Mouse (Mus musculus) monocyte, adult 5-6 weeks (primary cell): ENCODE results near the gene Pde4d. TPM values are rescaled to one million over a fixed set of nuclear protein-coding genes. Genes with fewer than 3 reads are reported as not detected.
A peak's percentile ranks its signal among the peaks of the same experiment; 100 is the strongest.

Experiments
- ATAC-seq: fragments of 153-309, 156-312 bp; replicated peaks from 2 replicates; pipeline ENCODE4 v1.8.0; 2017; ENCODE audit warnings: mild to moderate bottlenecking; ENCODE audit not compliant: low TSS enrichment, insufficient number of reproducible peaks, severe bottlenecking, poor library complexity, low FRiP score
- total RNA-seq: library from RNA; stranded (forward); fragments of 200-1000, 200-491, 200-594 nt; gene quantifications from 3 replicates; pipeline ENCODE4 v1.2.3, GENCODE M21; 2017

Gene Pde4d
- total RNA-seq, 1 experiment from 2014 or later = 3.4 TPM

GRCm38 (mm10) chr13:109662099-109662498, 1212.4 kb downstream of the Pde4d start:
- ATAC-seq = no peak

- ATAC-seq = no peak
These were observed 1213.0 kb downstream of the Pde4d start for GRCm38 (mm10) chr13:109662731-109663130.

GRCm38 (mm10) chr13:109664956-109665802, 1215.4 kb downstream of the Pde4d start:
- ATAC-seq = no peak

- no peak for ATAC-seq
These were observed 1216.2 kb downstream of the Pde4d start for GRCm38 (mm10) chr13:109665803-109666403.

DNA sequence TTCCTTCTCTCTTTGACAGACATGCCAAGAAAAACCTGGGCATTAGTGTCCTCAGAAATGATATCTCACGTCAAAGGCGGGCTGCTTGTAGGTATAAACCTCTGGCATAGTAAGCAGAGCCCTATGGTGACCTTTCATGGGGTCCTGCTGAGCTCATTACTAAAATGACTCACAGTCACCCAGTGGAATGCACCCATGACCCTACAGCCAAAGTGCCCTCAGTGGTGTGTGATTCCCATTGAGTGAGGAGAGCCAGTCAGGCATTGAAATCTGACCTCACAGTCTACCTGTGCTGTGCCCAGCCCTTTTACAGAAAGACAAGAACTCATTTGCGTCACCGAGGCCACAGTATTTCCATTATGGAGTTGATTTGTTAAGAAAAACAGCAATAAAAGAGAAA, 1220.2 kb downstream of the Pde4d start:
- ATAC-seq = no peak

DNA sequence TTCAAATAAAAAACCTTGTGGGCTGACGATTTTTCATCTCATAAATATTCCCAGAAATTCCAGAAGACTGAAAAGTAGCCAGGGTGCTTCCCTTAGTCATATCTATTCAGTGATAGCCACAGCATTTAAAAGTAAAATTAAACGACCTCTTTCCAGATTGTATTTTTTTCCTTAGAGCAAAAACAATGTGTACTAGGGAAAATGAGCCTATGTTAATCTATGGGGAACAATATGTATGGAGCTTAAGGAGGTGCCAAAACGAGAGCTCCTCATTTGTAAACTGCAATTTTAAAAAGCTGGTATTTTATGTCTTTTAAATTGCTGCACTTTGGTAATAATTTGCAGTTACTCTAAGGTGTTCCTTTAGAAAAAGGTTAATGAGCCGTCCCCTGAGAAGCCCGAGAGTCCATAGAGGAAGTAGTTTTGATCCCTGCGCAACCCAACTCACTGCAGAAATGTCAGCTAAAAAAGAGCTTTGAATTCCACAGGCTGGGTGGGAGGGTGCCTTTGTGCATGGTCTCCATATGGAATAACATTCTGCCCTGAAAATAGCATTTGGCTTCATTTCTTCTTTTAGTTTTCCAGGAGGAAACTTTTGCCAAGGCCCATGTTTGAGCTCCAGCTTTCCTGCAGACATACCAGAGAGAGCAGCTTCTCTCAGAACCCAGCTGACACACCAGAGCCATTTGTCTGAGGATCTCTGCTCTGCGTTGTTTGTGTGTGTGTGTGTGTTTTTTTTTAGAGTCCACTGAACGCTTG, 1222.0 kb downstream of the Pde4d start:
- no peak for ATAC-seq

GRCm38 (mm10) chr13:109677047-109677446, 1227.3 kb downstream of the Pde4d start:
- ATAC-seq = no peak

DNA sequence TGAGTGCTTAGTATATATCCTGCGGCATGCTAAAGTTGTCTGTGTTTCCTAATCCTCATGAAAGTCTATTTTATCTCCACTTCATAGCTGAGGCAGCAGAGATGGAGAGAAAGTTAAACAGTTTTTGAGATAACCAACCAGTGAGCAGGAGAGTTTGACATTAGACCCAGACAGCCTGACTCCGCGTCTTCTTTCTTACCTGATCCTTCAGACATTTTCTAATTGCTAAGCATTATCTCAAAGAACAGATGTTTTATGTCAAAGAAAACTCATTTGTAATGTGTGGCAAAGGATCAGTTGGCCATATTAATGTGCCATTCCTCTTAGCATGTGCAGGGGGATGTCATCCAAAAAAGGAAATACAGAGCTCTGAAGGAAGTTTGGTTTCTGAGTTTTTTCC, 1227.9 kb downstream of the Pde4d start:
- no peak for ATAC-seq

GRCm38 (mm10) chr13:109678991-109679390, 1229.2 kb downstream of the Pde4d start:
- ATAC-seq = no peak

DNA sequence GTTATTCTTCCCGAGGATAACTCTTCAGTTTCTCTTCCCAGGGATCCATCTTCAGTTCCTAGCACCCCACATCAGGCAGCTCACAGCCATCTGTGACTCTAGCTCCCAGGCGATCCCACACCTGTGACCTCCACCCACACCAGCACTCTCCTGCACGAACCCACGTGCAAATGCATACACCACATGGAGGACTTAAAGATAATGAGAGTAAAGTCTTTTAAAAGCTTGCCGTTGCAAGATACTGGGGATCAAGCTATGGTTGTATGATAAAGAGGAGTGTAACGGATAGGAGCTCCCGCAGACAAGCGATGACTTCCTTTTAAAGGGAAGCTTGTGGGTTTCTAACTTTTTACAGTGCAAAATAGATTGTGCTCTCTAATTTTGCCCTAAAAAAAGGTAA, 1230.5 kb downstream of the Pde4d start:
- no peak for ATAC-seq

GRCm38 (mm10) chr13:109681699-109682293, 1232.0 kb downstream of the Pde4d start:
- no peak for ATAC-seq

DNA sequence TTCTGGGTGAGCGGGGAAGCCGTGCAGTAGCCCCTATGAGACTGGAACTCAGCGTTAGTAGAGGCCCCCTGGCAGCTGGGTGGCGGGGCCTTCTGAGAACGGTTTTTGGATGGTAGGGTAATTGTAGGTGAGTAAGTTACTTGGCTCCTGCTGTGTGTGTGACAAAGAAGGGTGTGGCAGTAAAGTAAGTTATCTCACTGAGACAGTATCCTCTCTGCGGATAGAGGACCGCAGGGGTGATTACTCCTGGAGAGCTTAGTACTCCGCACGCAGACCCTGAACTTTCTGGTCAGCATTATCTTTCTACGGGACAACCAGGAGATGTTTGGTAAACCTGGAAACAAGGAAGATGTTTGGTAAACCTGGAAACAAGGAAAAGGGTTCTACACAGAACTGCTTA, 1233.3 kb downstream of the Pde4d start:
- ATAC-seq = no peak

- ATAC-seq = no peak
These were observed 1235.2 kb downstream of the Pde4d start for GRCm38 (mm10) chr13:109684985-109685295.

DNA sequence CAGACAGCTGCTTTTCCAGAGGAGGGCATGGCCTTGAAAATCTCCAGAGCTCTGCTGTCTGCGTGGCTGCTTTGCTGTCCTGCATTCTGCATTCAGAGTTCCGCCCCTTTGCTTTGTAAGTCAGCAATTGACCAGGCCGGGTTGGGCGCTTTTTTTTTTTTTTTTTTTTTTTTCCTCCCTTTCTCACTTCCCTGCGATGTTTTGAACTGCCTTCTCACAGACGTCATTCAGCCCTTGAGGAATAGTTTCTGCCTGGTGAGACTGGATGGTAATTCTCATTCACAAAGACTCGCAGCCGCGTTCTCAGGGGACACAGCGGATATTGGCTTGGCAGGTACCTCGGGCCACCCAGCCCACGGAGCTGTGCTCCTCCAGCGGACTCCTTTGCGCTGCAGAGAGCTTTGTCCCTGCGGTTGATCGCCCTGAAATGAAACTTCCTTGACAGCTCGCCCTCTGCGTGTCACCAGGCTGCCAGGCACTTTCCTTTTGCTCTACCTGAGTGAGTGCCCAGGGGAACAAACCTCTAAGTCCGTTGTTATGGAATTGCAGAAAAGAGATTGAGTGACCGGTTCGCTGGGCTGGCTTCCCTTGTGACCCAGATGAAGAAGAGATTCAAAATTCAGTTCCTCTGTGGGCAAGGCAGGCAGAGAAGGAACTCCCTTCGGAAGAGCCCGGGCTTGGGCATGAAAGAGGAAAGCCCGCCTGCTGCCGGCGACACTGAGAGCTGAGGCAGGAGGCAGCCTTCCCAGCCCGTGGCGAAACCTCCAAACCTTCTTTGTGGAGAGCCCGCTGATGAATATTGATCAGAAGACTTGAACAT, 1235.8 kb downstream of the Pde4d start:
- ATAC-seq = 0 out of 2 replicates have a peak, but pooled peaks have one; percentile 59

GRCm38 (mm10) chr13:109686116-109686876, 1236.5 kb downstream of the Pde4d start:
- no peak for ATAC-seq

DNA sequence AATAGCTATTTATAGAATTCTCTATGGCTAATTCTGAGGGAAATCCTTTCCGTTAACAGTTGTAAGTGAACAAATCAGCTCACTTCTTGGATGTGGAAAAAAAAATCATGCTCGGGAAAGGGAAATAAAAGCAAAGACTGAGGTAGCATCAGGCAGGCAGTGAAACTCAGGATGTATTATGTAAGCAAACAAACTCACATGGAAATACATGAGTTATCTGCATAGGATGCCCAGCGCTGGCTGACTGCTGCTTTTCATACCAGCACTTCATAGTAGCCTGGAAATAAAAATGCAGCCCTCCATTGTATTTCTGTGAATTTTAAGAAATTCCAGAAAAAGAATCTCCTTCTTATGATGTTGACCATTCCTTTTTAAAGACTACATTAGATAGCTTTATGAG, 1237.2 kb downstream of the Pde4d start:
- no peak for ATAC-seq

DNA sequence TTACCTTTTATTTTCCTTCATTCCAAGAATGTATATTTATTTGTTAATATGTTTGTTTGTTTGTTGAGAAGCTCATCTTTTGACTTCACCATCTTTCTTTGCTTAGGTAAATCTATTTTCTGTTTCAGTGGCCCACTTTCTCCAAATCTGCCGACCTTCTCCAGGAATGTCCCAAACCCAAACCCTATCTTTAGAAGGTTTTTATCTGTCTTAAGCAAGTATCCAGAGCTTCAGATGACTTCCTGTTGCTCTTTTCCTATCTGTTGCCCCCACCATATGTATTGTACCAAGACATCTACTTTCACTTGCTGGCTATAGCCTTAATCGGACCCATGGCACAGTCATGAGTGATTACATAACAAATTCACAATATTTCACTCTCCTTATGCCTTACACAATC, 1238.4 kb downstream of the Pde4d start:
- ATAC-seq = no peak

DNA sequence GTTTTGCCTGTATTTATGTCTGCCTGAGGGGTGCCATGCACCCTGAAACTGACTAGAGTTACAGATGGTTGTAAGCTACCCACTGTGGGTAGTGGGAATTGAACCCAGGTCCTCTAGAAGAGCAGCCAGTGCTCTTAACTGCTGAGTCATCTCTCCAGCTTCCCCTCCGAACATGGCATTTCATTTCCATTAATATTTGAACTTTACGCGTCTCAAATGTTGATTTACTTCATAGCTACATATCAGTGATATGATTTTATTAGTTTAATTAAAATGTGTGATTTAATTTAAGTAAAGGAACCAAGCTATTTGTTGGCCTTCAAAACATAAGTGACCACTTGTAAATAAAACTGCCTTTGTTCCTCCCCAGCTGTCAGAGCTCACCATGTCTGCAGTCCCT, 1239.4 kb downstream of the Pde4d start:
- ATAC-seq = no peak
